Comparison of ENCODE assay signal across 8 mouse cellular contexts in genomic region chr16:56028722-56029551, GRCm38 (mm10). TPM values are rescaled to one million over a fixed set of nuclear protein-coding genes. Genes with fewer than 3 reads are reported as not detected.
DNase-seq lines count a peak whose midpoint lies in the region; ATAC-seq and TF ChIP-seq lines count a peak whose summit lies in the region.

No protein-coding gene starts in this region.

- H3K4me2 ChIP-seq in kidney, postnatal 0 days (ENCODE audit: low read length), result peak overlapping the region; percentile 81

- peak; percentile 88 for ATAC-seq in kidney, postnatal 0 days (replicated peaks; ENCODE audit: low FRiP score, low read depth)
- peak; percentile 23 for ATAC-seq in megakaryocyte progenitor cell, adult 5-6 weeks (replicated peaks; ENCODE audit: poor library complexity)

- peak overlapping the region; percentile 98 for H3K27ac ChIP-seq in layer of hippocampus, adult 2 months
- H3K27ac ChIP-seq in forebrain, embryonic 10.5 days, result peak overlapping the region; percentile 98
- H3K27ac ChIP-seq in kidney, postnatal 0 days, result peak overlapping the region; percentile 94

- TF ChIP-seq CTCF in layer of hippocampus, adult 2 months (conservative IDR thresholded peaks at IDR 0.05), result no peak
- TF ChIP-seq CTCF in kidney, postnatal 0 days (IDR thresholded peaks at IDR 0.05; ENCODE audit: low read depth), result no peak

- no peaks in the 10 kb centered on the region for H3K9me3 ChIP-seq in forebrain, embryonic 10.5 days
- H3K9me3 ChIP-seq in kidney, postnatal 0 days (replicated peaks; ENCODE audit: low read length), result no peaks in the 10 kb centered on the region

- 1% methylated on average over 62 of the region's 62 CpGs for WGBS in forebrain, embryonic 10.5 days
- WGBS in kidney, postnatal 0 days, result under 1% methylated on average over 55 of the region's 62 CpGs

- peaks cover 53% of the 10 kb centered on the region for H3K36me3 ChIP-seq in forebrain, embryonic 10.5 days (replicated peaks)
- H3K36me3 ChIP-seq in kidney, postnatal 0 days (ENCODE audit: insufficient read depth, low read length), result peaks cover 11% of the 10 kb centered on the region

- H3K4me1 ChIP-seq in forebrain, embryonic 10.5 days, result peaks cover 24% of the 10 kb centered on the region
- H3K4me1 ChIP-seq in kidney, postnatal 0 days (replicated peaks; ENCODE audit: insufficient read depth, low read length), result peaks cover 8% of the 10 kb centered on the region; the same call in 1 of the 2 replicates

- peak overlapping the region; percentile 96 for H3K9ac ChIP-seq in kidney, postnatal 0 days (ENCODE audit: low read depth, low read length)

- no peaks in the 10 kb centered on the region for H3K27me3 ChIP-seq in forebrain, embryonic 10.5 days (ENCODE audit: poor library complexity, severe bottlenecking)
- no peaks in the 10 kb centered on the region for H3K27me3 ChIP-seq in kidney, postnatal 0 days (ENCODE audit: insufficient read depth, low read length)

- H3K4me3 ChIP-seq in layer of hippocampus, adult 2 months, result peak overlapping the region; percentile 84
- H3K4me3 ChIP-seq in forebrain, embryonic 10.5 days, result peak overlapping the region; percentile 90
- peak overlapping the region; percentile 92 for H3K4me3 ChIP-seq in kidney, postnatal 0 days (replicated peaks; ENCODE audit: low read depth, low read length)

- DNase-seq in layer of hippocampus, adult 2 months (ENCODE audit: low spot score in 2 of 2), result peak in 1 of 2 experiments; percentile 32
- DNase-seq in layer of hippocampus, adult 8-10 months (ENCODE audit: low spot score in 2 of 2), result no peak
- DNase-seq in R1 (ENCODE audit: low read depth, low spot score), result peak; percentile 50
- no peak for DNase-seq in forebrain, embryonic 10.5 days (ENCODE audit: extremely low spot score, low spot score)
- peak; percentile 66 for DNase-seq in kidney, postnatal 0 days (ENCODE audit: low spot score)
- DNase-seq in yolk sac, embryonic 10.5 days (ENCODE audit: low spot score), result peak; percentile 82
- DNase-seq in layer of hippocampus, adult 9-10 months (ENCODE audit: low spot score), result no peak

RNA-seq across cellular contexts. Expression of gene Pcnp, which starts 0.6 kb away (rescaled TPM):
- 100 to 1,000 TPM; 145 to 161 TPM for total RNA-seq in layer of hippocampus, adult 2 months (2021)
- 100 to 1,000 TPM; 165 to 177 (median 172) TPM for total RNA-seq in layer of hippocampus, adult 8-10 months (2022)
- 330 and 358 TPM in 2 replicates for polyA plus RNA-seq in forebrain, embryonic 10.5 days (2016; fragmentation: Nextera tagmentation; extraction: Ambion mirVana)
- polyA plus RNA-seq in kidney, postnatal 0 days (2015; fragmentation: Nextera tagmentation; extraction: Ambion mirVana), result 201 and 204 TPM in 2 replicates
- total RNA-seq in megakaryocyte progenitor cell, adult 5-6 weeks (2015), result 99.7 and 101 TPM in 2 replicates
- 129 and 133 TPM in 2 replicates for total RNA-seq in megakaryocyte progenitor cell, adult 5-6 weeks (2017)

RNA-seq across cellular contexts. Expression of gene Trmt10c, which starts 8.7 kb away (rescaled TPM):
- total RNA-seq in layer of hippocampus, adult 2 months (2021), result 1 to 10 TPM; 9.3 to 10.0 TPM
- 10 to 100 TPM in 3 of 4 experiments, 1 to 10 TPM in 1; 7.8 to 10.6 (median 10.1) TPM for total RNA-seq in layer of hippocampus, adult 8-10 months (2022)
- polyA plus RNA-seq in forebrain, embryonic 10.5 days (2016; fragmentation: Nextera tagmentation; extraction: Ambion mirVana), result 33.9 and 35.6 TPM in 2 replicates
- polyA plus RNA-seq in kidney, postnatal 0 days (2015; fragmentation: Nextera tagmentation; extraction: Ambion mirVana), result 27.5 and 28.9 TPM in 2 replicates
- total RNA-seq in megakaryocyte progenitor cell, adult 5-6 weeks (2015), result 35.8 and 37.3 TPM in 2 replicates
- total RNA-seq in megakaryocyte progenitor cell, adult 5-6 weeks (2017), result 36.1 and 44.1 TPM in 2 replicates

RNA-seq across cellular contexts. Expression of gene Senp7, which starts 19.2 kb away (rescaled TPM):
- 10 to 100 TPM; 42.3 to 53.5 TPM for total RNA-seq in layer of hippocampus, adult 2 months (2021)
- total RNA-seq in layer of hippocampus, adult 8-10 months (2022), result 10 to 100 TPM; 46.4 to 57.0 (median 52.0) TPM
- 28.7 and 29.2 TPM in 2 replicates for polyA plus RNA-seq in forebrain, embryonic 10.5 days (2016; fragmentation: Nextera tagmentation; extraction: Ambion mirVana)
- 24.0 and 26.4 TPM in 2 replicates for polyA plus RNA-seq in kidney, postnatal 0 days (2015; fragmentation: Nextera tagmentation; extraction: Ambion mirVana)
- 21.0 and 32.8 TPM in 2 replicates for total RNA-seq in megakaryocyte progenitor cell, adult 5-6 weeks (2015)
- 15.0 and 25.4 TPM in 2 replicates for total RNA-seq in megakaryocyte progenitor cell, adult 5-6 weeks (2017)

RNA-seq across cellular contexts. Expression of gene Zbtb11, which starts 55.3 kb away (rescaled TPM):
- 10 to 100 TPM; 49.6 to 52.3 TPM for total RNA-seq in layer of hippocampus, adult 2 months (2021)
- total RNA-seq in layer of hippocampus, adult 8-10 months (2022), result 10 to 100 TPM; 45.7 to 56.3 (median 50.5) TPM
- 16.5 and 18.2 TPM in 2 replicates for polyA plus RNA-seq in forebrain, embryonic 10.5 days (2016; fragmentation: Nextera tagmentation; extraction: Ambion mirVana)
- 12.1 TPM in 2 replicates for polyA plus RNA-seq in kidney, postnatal 0 days (2015; fragmentation: Nextera tagmentation; extraction: Ambion mirVana)
- 37.2 and 38.2 TPM in 2 replicates for total RNA-seq in megakaryocyte progenitor cell, adult 5-6 weeks (2015)
- 38.7 and 45.1 TPM in 2 replicates for total RNA-seq in megakaryocyte progenitor cell, adult 5-6 weeks (2017)

Comparison
In these comparisons a context has a peak if more than half of its experiments do, and no peak if none do; other contexts are left out.
1. DNase-seq: peak in R1 (single experiment), kidney, postnatal 0 days (single experiment) and yolk sac, embryonic 10.5 days (single experiment); none in layer of hippocampus, adult 8-10 months (0 of 2), forebrain, embryonic 10.5 days (single experiment) and layer of hippocampus, adult 9-10 months (single experiment).
2. Peak in every context shown above with its lines, with median percentiles within 50 percentile points of each other: H3K27ac ChIP-seq and H3K4me3 ChIP-seq.